In genomic region chr1:51458089-51458488, GRCm38 (mm10) we compare ENCODE assay signal across 19 mouse cellular contexts.
"Had no signal": no experiment of that assay in that cellular context is flagged by ENCODE, and none has a peak within 500 bp of the region (broad histone marks: within the 10 kb centered on the region; RNA-seq: fewer than 3 reads in every experiment).

No protein-coding gene starts in this region.

- H3K27ac ChIP-seq: lung, embryonic 15.5 days; macrophage; midbrain, embryonic 13.5 days; midbrain, embryonic 15.5 days; neural tube, embryonic 13.5 days; neural tube, embryonic 15.5 days had no signal

- DNase-seq: liver, postnatal 0 days; lung, adult 2 months; lung, postnatal 14 days; lung, postnatal 36 days; retina, postnatal 1 day; right cerebral cortex, postnatal 25 days; right cerebral cortex, postnatal 4 days; spleen, adult 18-20 months; thymus, adult 18-20 months; thymus, postnatal 14 days; thymus, postnatal 36 days had no signal

- H3K9me3 ChIP-seq: lung, embryonic 15.5 days; megakaryocyte, embryonic 14.5 days; midbrain, embryonic 13.5 days; midbrain, embryonic 15.5 days; neural tube, embryonic 13.5 days; neural tube, embryonic 15.5 days had no signal

- H3K27me3 ChIP-seq: lung, embryonic 15.5 days; midbrain, embryonic 13.5 days; midbrain, embryonic 15.5 days; neural tube, embryonic 13.5 days; neural tube, embryonic 15.5 days had no signal

- H3K4me1 ChIP-seq: lung, embryonic 15.5 days; midbrain, embryonic 15.5 days; neural tube, embryonic 13.5 days; neural tube, embryonic 15.5 days had no signal

- ATAC-seq: liver, postnatal 0 days; midbrain, embryonic 13.5 days; midbrain, embryonic 15.5 days had no signal

- H3K36me3 ChIP-seq: lung, embryonic 15.5 days; midbrain, embryonic 13.5 days; midbrain, embryonic 15.5 days; neural tube, embryonic 13.5 days; neural tube, embryonic 15.5 days had no signal

- H3K4me3 ChIP-seq: lung, embryonic 15.5 days; megakaryocyte, embryonic 14.5 days; midbrain, embryonic 13.5 days; midbrain, embryonic 15.5 days; myocyte; neural tube, embryonic 13.5 days; neural tube, embryonic 15.5 days had no signal
